Mouse (Mus musculus) embryonic facial prominence, embryonic 13.5 days (tissue): ENCODE data around the gene Dnaja3. TPM values are rescaled to one million over a fixed set of nuclear protein-coding genes. Genes with fewer than 3 reads are reported as not detected.

Experiments
- ATAC-seq: fragments of 200-750 bp; cut with Nextera tagmentation; 2 replicates; pipeline ENCODE4 v1.8.0; 2017; ENCODE audit warnings: low read depth; ENCODE audit not compliant: insufficient number of reproducible peaks, insufficient read depth, low FRiP score, low TSS enrichment
- H3K27ac ChIP-seq: fragments of 300-500 bp; sonication (generic); 2 replicates; pipeline ENCODE4 v1.5.1; 2015; ENCODE audit warnings: moderate library complexity, mild to moderate bottlenecking, inconsistent platforms
- H3K27me3 ChIP-seq: fragments of 300-500 bp; sonication (generic); 2 replicates; pipeline ENCODE4 v1.6.1; 2015; ENCODE audit warnings: mild to moderate bottlenecking, inconsistent platforms
- H3K36me3 ChIP-seq: fragments of 300-500 bp; sonication (generic); 2 replicates; pipeline ENCODE4 v1.6.1; 2015; ENCODE audit warnings: mild to moderate bottlenecking, inconsistent platforms
- H3K4me1 ChIP-seq: fragments of 300-500 bp; sonication (generic); 2 replicates; pipeline ENCODE4 v1.6.1; 2015; ENCODE audit warnings: inconsistent platforms
- H3K4me2 ChIP-seq: fragments of 300-500 bp; sonication (generic); 2 replicates; pipeline ENCODE4 v1.6.1; 2015; ENCODE audit warnings: moderate library complexity, mild to moderate bottlenecking, inconsistent platforms
- H3K4me3 ChIP-seq: fragments of 300-500 bp; sonication (generic); 2 replicates; pipeline ENCODE4 v1.5.1; 2015; ENCODE audit warnings: mild to moderate bottlenecking, inconsistent platforms
- H3K9ac ChIP-seq: fragments of 300-500 bp; sonication (generic); 2 replicates; pipeline ENCODE4 v1.6.1; 2015; ENCODE audit warnings: mild to moderate bottlenecking, inconsistent platforms
- H3K9me3 ChIP-seq: fragments of 300-500 bp; sonication (generic); 2 replicates; pipeline ENCODE4 v1.6.1; 2016; ENCODE audit warnings: inconsistent platforms
- WGBS: fragments of 180-500 bp; shearing (Covaris S2); methylation state at CpG from one replicate; pipeline ENCODE4 v1.1.7; 2015; ENCODE audit warnings: mixed read lengths; 5-methylcytosine and 5-hydroxymethylcytosine counted together
- polyA plus RNA-seq: library from polyadenylated mRNA; unstranded; fragments of >200 nt; fragmentation: Nextera tagmentation; extraction: Ambion mirVana; gene quantifications from 2 replicates; pipeline ENCODE4 v1.2.1, GENCODE M21; 2015

The Dnaja3 gene
- polyA plus RNA-seq, 1 experiment from 2014 or later, result 58.7 TPM

DNA sequence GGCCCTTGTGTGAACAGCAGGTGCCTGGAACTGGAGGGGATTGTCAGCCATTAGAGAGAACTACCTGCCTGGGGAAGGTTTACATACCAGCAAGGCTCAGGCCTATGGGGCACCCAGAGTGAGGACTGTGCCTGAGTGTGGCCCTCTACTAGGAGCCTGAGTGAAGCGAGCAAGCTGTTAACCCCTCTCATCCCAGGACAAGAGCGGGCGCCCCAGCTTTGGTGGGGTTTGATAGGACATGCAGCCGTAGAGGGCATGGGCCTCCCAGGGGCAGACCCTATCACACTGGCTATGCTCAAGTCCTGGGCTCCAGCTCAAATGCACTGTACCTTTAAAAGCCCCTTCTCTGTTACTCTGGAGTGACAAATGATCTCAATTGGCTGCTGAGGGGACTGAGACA lies 7.0 kb downstream of the Dnaja3 start:
- Histone ChIP-seq H3K9ac (peak overlapping the region; percentile 55), H3K27ac (peak overlapping the region; percentile 85), H3K4me1 (peaks cover 96% of the 10 kb centered on the region), H3K4me2 (peak overlapping the region; percentile 37), H3K36me3 (peaks cover 70% of the 10 kb centered on the region), H3K27me3 (no peaks in the 10 kb centered on the region), H3K9me3 (no peaks in the 10 kb centered on the region), H3K4me3 (no peak overlapping the region; the same call in 1 of the 2 replicates)
- ATAC-seq, result no peak
- 59% methylated on average over 4 of the region's 4 CpGs for WGBS

DNA sequence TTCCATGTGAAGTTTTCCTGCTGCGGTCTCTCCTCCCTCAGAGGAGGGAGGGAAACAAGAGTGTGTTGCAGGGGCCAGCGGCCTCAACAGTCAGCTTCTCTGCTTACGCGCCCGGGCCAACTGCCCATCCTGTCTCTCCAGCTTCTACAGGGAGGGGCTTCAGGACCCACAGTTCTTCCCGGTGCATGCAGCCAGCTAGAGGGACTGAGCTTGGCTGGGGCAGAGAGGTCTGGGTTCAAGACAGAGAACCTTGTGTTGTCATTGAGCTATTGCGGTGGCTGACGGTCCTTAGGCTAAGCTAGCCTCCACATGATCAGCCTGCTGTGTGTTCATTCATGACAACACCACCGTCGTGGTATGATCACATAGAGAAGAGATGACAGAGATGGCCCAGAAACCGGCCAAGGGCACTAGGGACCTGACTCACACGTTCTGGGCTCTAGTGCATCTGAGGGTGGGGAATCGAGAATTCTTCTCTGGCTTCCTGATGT lies 7.9 kb downstream of the Dnaja3 start:
- peak overlapping the region; percentile 12; the same call in 1 of the 2 replicates for H3K4me3 ChIP-seq
- no peak for ATAC-seq
- no peaks in the 10 kb centered on the region for H3K27me3 ChIP-seq
- H3K9ac ChIP-seq, result peak overlapping the region; percentile 55
- H3K4me2 ChIP-seq, result peak overlapping the region; percentile 37
- H3K36me3 ChIP-seq, result peaks cover 79% of the 10 kb centered on the region
- peaks cover 96% of the 10 kb centered on the region for H3K4me1 ChIP-seq
- H3K9me3 ChIP-seq, result no peaks in the 10 kb centered on the region
- H3K27ac ChIP-seq, result peak overlapping the region; percentile 85
- 47% methylated on average over 13 of the region's 13 CpGs for WGBS

DNA sequence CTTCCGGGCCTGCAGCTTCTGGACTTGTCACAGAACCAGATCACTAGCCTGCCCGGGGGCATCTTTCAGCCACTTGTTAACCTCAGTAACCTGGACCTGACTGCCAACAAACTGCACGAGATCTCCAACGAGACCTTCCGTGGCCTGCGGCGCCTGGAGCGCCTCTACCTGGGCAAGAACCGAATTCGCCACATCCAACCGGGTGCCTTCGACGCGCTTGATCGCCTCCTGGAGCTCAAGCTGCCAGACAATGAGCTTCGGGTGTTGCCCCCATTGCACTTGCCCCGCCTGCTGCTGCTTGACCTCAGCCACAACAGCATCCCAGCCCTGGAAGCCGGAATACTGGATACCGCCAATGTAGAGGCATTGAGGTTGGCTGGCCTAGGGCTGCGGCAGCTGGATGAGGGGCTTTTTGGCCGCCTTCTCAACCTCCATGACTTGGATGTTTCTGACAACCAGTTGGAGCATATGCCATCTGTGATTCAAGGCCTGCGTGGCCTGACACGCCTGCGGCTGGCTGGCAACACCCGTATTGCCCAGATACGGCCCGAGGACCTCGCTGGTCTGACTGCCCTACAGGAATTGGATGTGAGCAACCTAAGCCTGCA lies 8.7 kb downstream of the Dnaja3 start:
- H3K4me2 ChIP-seq, result no peak overlapping the region; the same call in 1 of the 2 replicates
- 0 out of 2 replicates have a peak overlapping the region, but pooled peaks have one; percentile 85 for H3K27ac ChIP-seq
- H3K4me3 ChIP-seq, result no peak overlapping the region
- no peak overlapping the region for H3K9ac ChIP-seq
- peaks cover 96% of the 10 kb centered on the region for H3K4me1 ChIP-seq
- no peaks in the 10 kb centered on the region for H3K9me3 ChIP-seq
- no peaks in the 10 kb centered on the region for H3K27me3 ChIP-seq
- no peak for ATAC-seq
- H3K36me3 ChIP-seq, result peaks cover 83% of the 10 kb centered on the region
- WGBS, result 85% methylated on average over 28 of the region's 28 CpGs

DNA sequence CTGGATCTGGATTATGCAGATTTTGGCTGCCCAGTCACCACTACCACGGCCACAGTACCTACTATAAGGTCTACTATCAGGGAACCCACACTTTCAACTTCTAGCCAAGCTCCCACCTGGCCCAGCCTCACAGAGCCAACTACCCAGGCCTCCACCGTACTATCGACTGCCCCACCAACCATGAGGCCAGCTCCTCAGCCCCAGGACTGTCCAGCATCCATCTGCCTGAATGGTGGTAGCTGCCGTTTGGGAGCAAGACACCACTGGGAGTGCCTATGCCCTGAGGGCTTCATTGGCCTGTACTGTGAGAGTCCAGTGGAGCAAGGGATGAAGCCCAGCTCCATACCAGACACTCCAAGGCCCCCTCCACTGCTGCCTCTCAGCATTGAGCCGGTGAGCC lies 9.4 kb downstream of the Dnaja3 start:
- no peak overlapping the region for H3K4me3 ChIP-seq
- ATAC-seq, result no peak
- no peaks in the 10 kb centered on the region for H3K27me3 ChIP-seq
- 78% methylated on average over 5 of the region's 5 CpGs for WGBS
- H3K9ac ChIP-seq, result 0 out of 2 replicates have a peak overlapping the region, but pooled peaks have one; percentile 6
- H3K27ac ChIP-seq, result peak overlapping the region; percentile 97; the same call in 1 of the 2 replicates
- H3K4me1 ChIP-seq, result peaks cover 93% of the 10 kb centered on the region
- H3K4me2 ChIP-seq, result no peak overlapping the region
- no peaks in the 10 kb centered on the region for H3K9me3 ChIP-seq
- H3K36me3 ChIP-seq, result peaks cover 83% of the 10 kb centered on the region

DNA sequence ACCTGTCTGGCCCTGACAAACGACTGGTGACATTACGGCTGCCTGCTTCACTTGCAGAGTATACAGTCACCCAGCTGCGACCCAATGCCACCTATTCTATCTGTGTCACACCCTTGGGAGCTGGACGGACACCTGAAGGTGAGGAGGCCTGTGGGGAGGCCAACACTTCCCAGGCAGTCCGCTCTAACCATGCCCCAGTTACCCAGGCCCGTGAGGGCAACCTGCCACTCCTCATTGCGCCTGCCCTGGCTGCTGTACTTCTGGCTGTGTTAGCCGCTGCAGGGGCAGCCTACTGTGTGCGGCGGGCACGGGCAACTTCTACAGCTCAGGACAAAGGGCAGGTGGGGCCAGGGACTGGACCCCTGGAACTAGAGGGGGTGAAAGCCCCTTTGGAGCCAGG lies 9.9 kb downstream of the Dnaja3 start:
- ATAC-seq, result no peak
- Histone ChIP-seq H3K4me1 (peaks cover 92% of the 10 kb centered on the region), H3K27me3 (no peaks in the 10 kb centered on the region), H3K9ac (no peak overlapping the region), H3K36me3 (peaks cover 85% of the 10 kb centered on the region), H3K4me2 (no peak overlapping the region), H3K9me3 (no peaks in the 10 kb centered on the region), H3K27ac (peak overlapping the region; percentile 97; the same call in 1 of the 2 replicates), H3K4me3 (no peak overlapping the region)
- 90% methylated on average over 11 of the region's 11 CpGs for WGBS

DNA sequence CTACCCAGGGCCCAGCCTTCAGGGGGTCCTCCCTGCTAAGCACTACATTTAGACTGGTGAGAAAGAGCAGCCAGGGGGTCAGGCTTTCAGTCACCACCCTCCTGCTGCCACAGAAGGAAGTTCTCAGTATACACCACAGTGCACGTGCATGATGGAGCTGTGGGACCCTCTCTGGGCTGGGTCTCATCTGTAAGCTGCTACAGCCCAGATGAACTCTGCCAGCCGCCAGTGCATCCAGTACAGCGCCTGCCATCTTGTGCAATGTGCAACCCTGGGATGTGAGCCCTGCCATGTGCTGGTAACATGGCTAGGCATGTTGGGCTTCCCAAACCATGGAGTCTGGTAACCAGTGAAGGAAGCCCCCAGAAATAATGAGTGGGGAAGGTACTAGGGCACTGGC lies 10.4 kb downstream of the Dnaja3 start:
- Histone ChIP-seq H3K4me2 (no peak overlapping the region), H3K4me3 (no peak overlapping the region), H3K4me1 (peaks cover 95% of the 10 kb centered on the region), H3K9me3 (no peaks in the 10 kb centered on the region), H3K27ac (peak overlapping the region; percentile 97; the same call in 1 of the 2 replicates), H3K9ac (no peak overlapping the region), H3K36me3 (peaks cover 85% of the 10 kb centered on the region), H3K27me3 (no peaks in the 10 kb centered on the region)
- 80% methylated on average over 3 of the region's 3 CpGs for WGBS
- no peak for ATAC-seq

DNA sequence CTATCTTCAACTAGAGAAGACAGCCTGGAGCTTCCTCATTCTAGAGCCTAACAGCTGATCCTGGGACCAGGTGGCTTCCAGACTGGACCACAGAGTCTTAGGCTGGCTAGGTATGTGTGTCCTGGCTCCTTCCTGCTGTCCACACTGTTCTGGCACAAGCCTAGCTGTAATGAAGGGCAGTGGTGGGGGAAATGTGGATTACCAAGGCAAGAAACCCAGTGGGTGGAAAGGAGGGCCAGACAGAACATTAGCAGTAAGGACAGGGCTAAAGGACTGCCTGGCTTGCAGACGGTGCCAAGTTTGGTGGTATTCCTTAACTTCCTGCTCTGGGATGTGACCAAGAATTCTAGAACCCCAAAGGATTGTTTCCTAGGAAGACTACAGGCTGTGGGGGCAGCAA lies 11.3 kb downstream of the Dnaja3 start:
- peaks cover 79% of the 10 kb centered on the region for H3K36me3 ChIP-seq
- 71% methylated on average over 1 of the region's 1 CpGs for WGBS
- H3K9ac ChIP-seq, result 0 out of 2 replicates have a peak overlapping the region, but pooled peaks have one; percentile 52
- H3K27me3 ChIP-seq, result no peaks in the 10 kb centered on the region
- no peak for ATAC-seq
- peak overlapping the region; percentile 39; the same call in 1 of the 2 replicates for H3K4me2 ChIP-seq
- H3K4me3 ChIP-seq, result no peak overlapping the region
- H3K9me3 ChIP-seq, result no peaks in the 10 kb centered on the region
- H3K4me1 ChIP-seq, result peaks cover 95% of the 10 kb centered on the region
- peak overlapping the region; percentile 97 for H3K27ac ChIP-seq

DNA sequence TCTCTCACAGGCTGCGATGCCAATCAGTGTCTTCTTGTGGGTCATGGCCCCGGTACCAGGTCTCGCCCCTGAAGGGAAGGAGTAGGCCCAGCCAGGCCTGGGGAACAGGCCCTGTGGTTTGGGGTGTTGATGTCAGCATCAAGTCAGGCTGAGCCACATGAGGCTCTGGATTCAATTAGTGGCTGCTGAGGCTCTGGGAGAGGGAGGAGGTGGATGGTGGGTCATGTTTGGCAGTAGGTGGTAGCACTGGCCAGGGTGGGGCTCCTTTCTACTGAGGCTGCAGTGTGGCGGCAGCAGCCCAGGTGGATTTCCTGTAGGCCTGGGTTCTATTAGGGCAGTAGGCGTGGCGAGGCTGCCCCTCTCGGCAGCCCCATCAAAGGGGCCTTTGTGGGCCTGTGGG lies 11.8 kb downstream of the Dnaja3 start:
- Histone ChIP-seq H3K27me3 (no peaks in the 10 kb centered on the region), H3K9ac (0 out of 2 replicates have a peak overlapping the region, but pooled peaks have one; percentile 52), H3K27ac (peak overlapping the region; percentile 97), H3K36me3 (peaks cover 73% of the 10 kb centered on the region), H3K4me3 (no peak overlapping the region), H3K4me2 (peak overlapping the region; percentile 39), H3K4me1 (peaks cover 95% of the 10 kb centered on the region), H3K9me3 (no peaks in the 10 kb centered on the region)
- 22% methylated on average over 7 of the region's 7 CpGs for WGBS
- peak; percentile 87 for ATAC-seq

DNA sequence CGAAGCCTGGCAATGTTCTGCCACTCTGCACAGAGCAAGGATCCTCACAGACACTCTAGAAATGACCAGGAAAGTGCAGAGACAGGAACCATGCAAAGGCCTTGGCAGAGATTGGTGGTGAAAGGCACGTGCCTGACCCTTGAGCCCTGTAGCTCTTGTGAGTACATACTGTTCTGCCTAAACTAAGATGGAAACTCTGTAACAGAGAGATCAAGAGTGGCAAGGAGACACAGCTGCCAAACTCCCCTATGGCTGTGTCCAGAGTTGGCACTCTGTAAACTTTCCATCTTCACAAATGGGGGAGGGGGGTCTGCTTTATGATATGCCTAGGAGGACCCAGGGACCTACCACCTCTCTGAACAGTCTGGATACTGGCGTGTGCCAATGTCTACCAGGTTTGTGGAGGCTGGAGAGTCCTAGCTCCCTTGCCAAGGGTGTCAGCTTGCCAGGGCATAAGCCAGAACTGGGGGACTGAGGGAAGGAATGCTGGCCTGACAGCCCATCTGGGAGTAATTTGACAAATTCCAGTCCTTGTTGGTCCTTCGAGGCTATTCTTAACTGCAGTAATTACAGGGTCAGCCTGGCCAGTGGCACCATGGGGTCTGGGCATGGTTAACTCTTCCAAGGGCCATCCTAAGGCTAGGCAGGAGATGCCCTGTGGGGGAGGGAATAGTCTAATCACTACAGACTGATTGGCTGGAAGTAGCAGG lies 13.1 kb downstream of the Dnaja3 start:
- no peaks in the 10 kb centered on the region for H3K9me3 ChIP-seq
- no peak for ATAC-seq
- peaks cover 70% of the 10 kb centered on the region for H3K36me3 ChIP-seq
- H3K27me3 ChIP-seq, result no peaks in the 10 kb centered on the region
- peak overlapping the region; percentile 44; the same call in 1 of the 2 replicates for H3K9ac ChIP-seq
- peak overlapping the region; percentile 97 for H3K27ac ChIP-seq
- no peak overlapping the region for H3K4me3 ChIP-seq
- peaks cover 95% of the 10 kb centered on the region for H3K4me1 ChIP-seq
- H3K4me2 ChIP-seq, result 0 out of 2 replicates have a peak overlapping the region, but pooled peaks have one; percentile 0
- 48% methylated on average over 4 of the region's 4 CpGs for WGBS

DNA sequence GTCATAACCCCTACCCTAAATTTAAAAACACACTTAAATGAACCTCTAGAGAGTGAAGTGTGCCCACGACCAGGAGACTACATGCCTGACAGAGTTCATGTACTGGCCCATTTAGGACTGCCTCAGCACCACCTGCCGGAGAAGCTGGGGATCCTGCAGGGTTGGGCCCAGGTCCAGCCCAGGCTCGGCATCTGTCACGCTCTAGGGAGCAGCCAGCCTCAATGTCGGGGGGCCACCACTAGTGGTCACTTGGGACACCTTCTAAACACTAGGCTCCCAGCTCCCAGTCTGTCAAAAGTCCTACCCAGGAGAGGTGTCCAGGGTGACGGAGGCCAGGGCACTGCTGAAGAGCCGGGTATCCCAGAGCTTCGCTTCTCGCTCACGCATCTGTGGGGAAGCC lies 14.9 kb downstream of the Dnaja3 start:
- no peaks in the 10 kb centered on the region for H3K27me3 ChIP-seq
- H3K9ac ChIP-seq, result no peak overlapping the region
- peak overlapping the region; percentile 44; the same call in 1 of the 2 replicates for H3K27ac ChIP-seq
- H3K36me3 ChIP-seq, result peaks cover 51% of the 10 kb centered on the region
- 78% methylated on average over 10 of the region's 10 CpGs for WGBS
- peaks cover 91% of the 10 kb centered on the region for H3K4me1 ChIP-seq
- H3K4me3 ChIP-seq, result no peak overlapping the region
- H3K4me2 ChIP-seq, result no peak overlapping the region
- no peaks in the 10 kb centered on the region for H3K9me3 ChIP-seq
- ATAC-seq, result no peak

DNA sequence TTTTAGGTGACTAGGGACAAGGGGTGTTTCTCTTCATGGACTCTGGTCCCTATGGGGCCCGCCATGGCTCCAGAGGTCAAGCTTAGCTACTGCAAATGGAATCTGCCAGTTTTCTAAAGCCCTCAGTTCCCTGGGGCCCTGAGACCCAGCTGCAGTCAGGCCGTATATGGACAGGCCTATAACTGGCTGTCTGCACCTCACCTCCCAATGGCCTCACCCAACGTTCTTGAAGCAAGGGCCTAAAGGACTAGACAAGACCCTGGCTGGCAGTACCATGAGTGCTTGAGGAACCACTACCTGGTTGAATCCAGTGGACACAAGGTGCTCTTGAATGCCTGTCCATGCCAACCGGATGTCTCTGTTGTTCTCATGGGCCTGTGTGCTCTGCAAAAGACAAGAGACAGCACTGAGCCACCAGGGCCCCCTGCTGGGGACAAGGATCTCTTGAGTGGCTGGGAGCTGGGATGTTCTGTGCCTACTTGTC lies 15.5 kb downstream of the Dnaja3 start:
- ATAC-seq, result no peak
- H3K27ac ChIP-seq, result peak overlapping the region; percentile 81
- H3K4me3 ChIP-seq, result no peak overlapping the region
- no peak overlapping the region for H3K4me2 ChIP-seq
- H3K9ac ChIP-seq, result 0 out of 2 replicates have a peak overlapping the region, but pooled peaks have one; percentile 36
- peaks cover 88% of the 10 kb centered on the region for H3K4me1 ChIP-seq
- no peaks in the 10 kb centered on the region for H3K27me3 ChIP-seq
- H3K36me3 ChIP-seq, result peaks cover 45% of the 10 kb centered on the region
- H3K9me3 ChIP-seq, result no peaks in the 10 kb centered on the region
- WGBS, result 64% methylated on average over 4 of the region's 4 CpGs
